Mouse (Mus musculus) liver, embryonic 16.5 days (tissue): ENCODE measurements around the gene Tnpo3. TPM values are rescaled to one million over a fixed set of nuclear protein-coding genes. Genes with fewer than 3 reads are reported as not detected.

ENCODE experiments used
- ATAC-seq: fragments of 200-750 bp; cut with Nextera tagmentation; 2 replicates; pipeline ENCODE4 v1.8.0; 2017; ENCODE audit warnings: low read depth, mild to moderate bottlenecking, moderate number of reproducible peaks, moderate library complexity
- H3K27ac ChIP-seq: fragments of 300-500 bp; sonication (generic); 2 replicates; pipeline ENCODE4 v1.5.1; 2014; ENCODE audit warnings: mild to moderate bottlenecking, low read length
- H3K27me3 ChIP-seq: fragments of 300-500 bp; sonication (generic); 2 replicates; pipeline ENCODE4 v1.6.1; 2014; ENCODE audit warnings: low read depth, low read length, mixed read lengths; ENCODE audit not compliant: control insufficient read depth, insufficient read depth
- H3K36me3 ChIP-seq: fragments of 300-500 bp; sonication (generic); 2 replicates; pipeline ENCODE4 v1.6.1; 2014; ENCODE audit warnings: mild to moderate bottlenecking; ENCODE audit not compliant: control insufficient read depth, insufficient read depth
- H3K4me1 ChIP-seq: fragments of 300-500 bp; sonication (generic); 2 replicates; pipeline ENCODE4 v1.6.1; 2014; ENCODE audit warnings: low read depth, low read length, mixed read lengths; ENCODE audit not compliant: control insufficient read depth
- H3K4me2 ChIP-seq: fragments of 300-500 bp; sonication (generic); 2 replicates; pipeline ENCODE4 v1.6.1; 2014; ENCODE audit warnings: low read depth, low read length, mixed read lengths
- H3K4me3 ChIP-seq: fragments of 300-500 bp; sonication (generic); 2 replicates; pipeline ENCODE4 v1.5.1; 2014; ENCODE audit warnings: low read depth, mild to moderate bottlenecking, low read length
- H3K9ac ChIP-seq: fragments of 300-500 bp; sonication (generic); 2 replicates; pipeline ENCODE4 v1.6.1; 2014; ENCODE audit warnings: low read depth, low read length
- H3K9me3 ChIP-seq: fragments of 300-500 bp; sonication (generic); replicated peaks from 2 replicates; pipeline ENCODE4 v1.6.1; 2016; ENCODE audit warnings: low read length; ENCODE audit not compliant: control insufficient read depth
- WGBS: fragments of 180-500 bp; shearing (Covaris S2); extraction: QIAGEN DNeasy Blood & Tissue Kit; methylation state at CpG from one replicate; pipeline ENCODE4 v1.1.7; 2014; ENCODE audit not compliant: insufficient replicate concordance; 5-methylcytosine and 5-hydroxymethylcytosine counted together
- polyA plus RNA-seq: library from polyadenylated mRNA; unstranded; fragments of >200 nt; fragmentation: Nextera tagmentation; extraction: Ambion mirVana; gene quantifications from 2 replicates; pipeline ENCODE4 v1.2.1, GENCODE M21; 2015

The Tnpo3 gene
- 28.9 and 30.4 TPM in 2 replicates for polyA plus RNA-seq

GRCm38 (mm10) chr6:29609111-29610019 is at the start of gene Tnpo3:
Gene Tnpo3 (minus strand): TSS chr6:29609887.
- H3K4me2 ChIP-seq = peak within 1 kb of the TSS; percentile 75
- H3K9ac ChIP-seq = peak within 1 kb of the TSS; percentile 88
- H3K4me3 ChIP-seq = peak within 1 kb of the TSS; percentile 94
- no peaks in the 10 kb centered on the region for H3K36me3 ChIP-seq
- WGBS = under 1% methylated on average over 67 of the region's 67 CpGs
- H3K27ac ChIP-seq = peak within 1 kb of the TSS; percentile 80
- H3K4me1 ChIP-seq = peaks cover 7% of the 10 kb centered on the region
- peak; percentile 97 for ATAC-seq
- H3K9me3 ChIP-seq = no peaks in the 10 kb centered on the region
- no peaks in the 10 kb centered on the region for H3K27me3 ChIP-seq

DNA sequence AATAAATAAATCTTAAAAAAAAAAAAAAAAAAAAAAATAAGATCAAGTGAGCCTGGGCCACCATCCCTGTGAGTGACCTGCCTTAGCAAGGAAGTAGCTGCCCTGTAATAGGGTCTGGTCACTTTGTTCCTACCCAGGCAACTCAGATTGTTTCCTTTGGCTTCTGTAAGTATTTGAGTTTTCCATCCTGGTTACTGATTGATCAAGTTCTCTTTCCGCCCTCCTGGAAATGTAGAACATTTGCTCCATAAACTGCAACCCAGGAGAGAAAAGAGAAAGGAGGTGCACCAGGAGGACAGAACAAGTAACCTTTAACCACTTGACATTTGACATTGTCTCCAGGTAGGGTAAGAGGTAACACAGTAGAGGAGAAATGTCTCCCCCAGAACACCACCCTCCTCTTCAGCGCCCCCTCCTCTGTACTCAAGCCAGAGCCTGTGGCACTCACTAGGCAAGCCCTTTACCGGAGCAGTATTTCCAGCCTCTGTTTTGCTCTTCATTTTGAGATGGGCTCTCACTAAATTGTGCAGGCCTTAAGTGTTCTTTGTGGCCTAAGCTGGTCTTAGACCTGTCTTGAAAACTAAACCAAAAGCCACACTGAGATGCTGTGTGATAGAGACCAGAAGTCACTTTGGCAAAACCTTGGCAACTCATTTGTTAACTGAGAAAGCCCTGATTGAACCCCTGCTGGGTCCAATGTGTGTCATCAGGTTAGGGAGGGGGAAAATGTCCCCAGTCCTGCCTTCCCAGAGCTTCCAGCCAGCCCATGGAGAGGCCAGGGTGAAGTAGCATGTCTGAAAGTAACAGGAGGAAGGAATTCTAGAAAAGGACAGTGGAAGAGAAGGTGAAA is 49.2 kb upstream of the Tnpo3 start:
- H3K4me1 ChIP-seq = no peaks in the 10 kb centered on the region
- H3K36me3 ChIP-seq = no peaks in the 10 kb centered on the region
- no peak overlapping the region for H3K4me3 ChIP-seq
- peak overlapping the region; percentile 47 for H3K27ac ChIP-seq
- no peak overlapping the region for H3K9ac ChIP-seq
- 61% methylated on average over 3 of the region's 3 CpGs for WGBS
- no peaks in the 10 kb centered on the region for H3K9me3 ChIP-seq
- no peaks in the 10 kb centered on the region for H3K27me3 ChIP-seq
- H3K4me2 ChIP-seq = no peak overlapping the region
- ATAC-seq = peak; percentile 70

GRCm38 (mm10) chr6:29653271-29653670 is 43.6 kb upstream of the Tnpo3 start:
- Histone ChIP-seq H3K4me1 (no peaks in the 10 kb centered on the region; the same call in 1 of the 2 replicates), H3K4me3 (no peak overlapping the region), H3K4me2 (no peak overlapping the region), H3K27me3 (no peaks in the 10 kb centered on the region), H3K9ac (no peak overlapping the region), H3K36me3 (no peaks in the 10 kb centered on the region), H3K9me3 (no peaks in the 10 kb centered on the region), H3K27ac (no peak overlapping the region)
- no peak for ATAC-seq

GRCm38 (mm10) chr6:29650170-29650549 is 40.5 kb upstream of the Tnpo3 start:
- Histone ChIP-seq H3K27me3 (no peaks in the 10 kb centered on the region), H3K4me1 (no peaks in the 10 kb centered on the region; the same call in 1 of the 2 replicates), H3K9me3 (no peaks in the 10 kb centered on the region), H3K4me3 (no peak overlapping the region), H3K4me2 (no peak overlapping the region), H3K27ac (no peak overlapping the region), H3K36me3 (no peaks in the 10 kb centered on the region), H3K9ac (no peak overlapping the region)
- ATAC-seq = no peak
- 36% methylated on average over 10 of the region's 10 CpGs for WGBS

GRCm38 (mm10) chr6:29649494-29650169 is 39.9 kb upstream of the Tnpo3 start:
- Histone ChIP-seq H3K27ac (no peak overlapping the region), H3K36me3 (no peaks in the 10 kb centered on the region), H3K9me3 (no peaks in the 10 kb centered on the region), H3K27me3 (no peaks in the 10 kb centered on the region), H3K4me2 (no peak overlapping the region), H3K4me3 (no peak overlapping the region), H3K9ac (no peak overlapping the region), H3K4me1 (no peaks in the 10 kb centered on the region; the same call in 1 of the 2 replicates)
- 27% methylated on average over 14 of the region's 14 CpGs for WGBS
- ATAC-seq = no peak

GRCm38 (mm10) chr6:29641816-29642215 is 32.1 kb upstream of the Tnpo3 start:
- no peak overlapping the region for H3K9ac ChIP-seq
- H3K36me3 ChIP-seq = no peaks in the 10 kb centered on the region
- no peak for ATAC-seq
- 64% methylated on average over 4 of the region's 4 CpGs for WGBS
- H3K4me1 ChIP-seq = no peaks in the 10 kb centered on the region
- no peaks in the 10 kb centered on the region for H3K9me3 ChIP-seq
- no peak overlapping the region for H3K27ac ChIP-seq
- H3K4me2 ChIP-seq = no peak overlapping the region
- no peaks in the 10 kb centered on the region for H3K27me3 ChIP-seq
- H3K4me3 ChIP-seq = no peak overlapping the region

DNA sequence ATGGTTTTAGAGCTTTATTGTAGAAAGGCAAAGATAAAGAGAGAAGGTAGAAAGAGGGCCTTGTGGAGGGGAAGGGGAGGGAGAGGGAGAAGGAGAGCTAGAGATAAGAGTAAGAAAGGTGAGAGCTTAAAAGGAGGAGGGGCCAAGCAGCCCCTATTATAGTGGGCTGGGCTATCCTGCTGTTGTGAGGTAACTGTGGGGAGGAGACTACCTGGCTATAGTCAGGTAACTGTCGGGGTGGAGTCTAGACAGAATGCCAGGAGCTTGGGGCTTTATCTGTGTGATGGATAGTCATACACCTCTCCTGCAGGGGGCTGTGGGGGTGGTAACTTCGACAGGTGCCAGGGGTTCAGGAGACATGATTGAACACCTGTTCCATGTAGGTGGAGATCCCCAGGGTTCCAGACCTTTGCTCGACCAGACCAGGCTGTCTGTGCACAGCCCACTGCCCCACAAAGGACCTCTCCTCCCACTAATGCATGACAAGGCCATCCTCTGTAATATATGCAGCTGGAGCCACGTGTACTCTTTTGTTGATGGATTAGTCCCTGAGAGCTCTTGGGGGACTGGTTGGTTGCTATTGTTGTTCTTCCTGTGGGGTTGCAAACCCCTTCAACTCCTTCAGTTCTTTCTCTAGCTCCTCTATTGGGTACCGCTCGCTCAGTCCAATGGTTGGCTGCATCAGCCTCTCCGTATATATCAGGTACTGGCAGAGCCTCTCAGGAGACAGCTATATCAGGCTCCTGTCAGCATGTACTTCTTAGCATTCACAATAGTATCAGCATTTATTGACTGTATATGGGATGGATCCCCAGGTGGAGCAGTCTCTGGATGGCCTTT is 30.1 kb upstream of the Tnpo3 start:
- ATAC-seq = no peak
- no peak overlapping the region for H3K4me2 ChIP-seq
- H3K4me3 ChIP-seq = no peak overlapping the region
- no peak overlapping the region for H3K27ac ChIP-seq
- no peaks in the 10 kb centered on the region for H3K27me3 ChIP-seq
- H3K36me3 ChIP-seq = no peaks in the 10 kb centered on the region
- H3K9me3 ChIP-seq = no peaks in the 10 kb centered on the region
- whole genome bisulfite sequencing = 29% methylated on average over 7 of the region's 7 CpGs
- H3K9ac ChIP-seq = no peak overlapping the region
- H3K4me1 ChIP-seq = no peaks in the 10 kb centered on the region

DNA sequence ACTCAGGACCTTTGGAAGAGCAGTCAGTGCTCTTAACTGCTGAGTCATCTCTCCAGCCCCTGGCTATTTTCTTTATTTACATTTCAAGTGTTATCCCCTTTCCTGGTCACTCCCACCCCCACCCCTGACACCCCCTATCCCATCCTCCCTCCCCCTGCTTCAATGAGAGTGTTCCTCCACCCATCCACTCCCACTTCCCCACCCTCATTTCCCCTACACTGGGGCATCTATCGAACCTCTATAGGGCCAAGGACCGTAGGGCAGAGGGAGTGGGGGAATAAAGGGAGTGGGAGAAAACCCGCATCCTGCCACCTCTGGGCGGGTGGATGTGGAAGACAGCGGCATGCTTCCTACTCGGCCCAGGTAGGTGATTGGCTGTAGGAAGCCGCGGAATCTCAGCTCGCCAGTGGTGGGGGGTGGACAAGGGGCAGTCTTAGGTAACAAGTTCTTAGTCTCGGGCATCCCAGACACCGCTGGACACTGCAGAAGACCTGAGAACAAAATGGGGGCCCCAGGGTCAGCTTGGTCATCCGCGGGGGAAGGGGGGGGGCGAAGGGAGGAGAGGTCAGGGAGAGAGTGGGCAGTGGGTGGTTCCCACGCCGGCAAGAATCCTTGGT is 29.3 kb upstream of the Tnpo3 start:
- Histone ChIP-seq H3K9ac (no peak overlapping the region), H3K36me3 (no peaks in the 10 kb centered on the region), H3K27me3 (no peaks in the 10 kb centered on the region), H3K9me3 (no peaks in the 10 kb centered on the region), H3K4me3 (no peak overlapping the region), H3K27ac (no peak overlapping the region), H3K4me2 (no peak overlapping the region), H3K4me1 (no peaks in the 10 kb centered on the region)
- 8% methylated on average over 16 of the region's 16 CpGs for WGBS
- ATAC-seq = no peak
